Mouse (Mus musculus): ENCODE data around the gene Tmem203.

- no peak for TF ChIP-seq CTCF (IDR thresholded peaks at IDR 0.05; ENCODE audit: borderline replicate concordance, insufficient read depth, low read depth, low read length)
- TF ChIP-seq POLR2A (IDR thresholded peaks at IDR 0.05; ENCODE audit: borderline replicate concordance, insufficient read depth, low read length), result no peak
Observed at GRCm38 (mm10) chr2:25291184-25292053, 36.2 kb downstream of the Tmem203 start.

Data from cerebellum, adult 2 months (tissue).